Mouse (Mus musculus): ENCODE data around the gene Grk3. TPM values are rescaled to one million over a fixed set of nuclear protein-coding genes. Genes with fewer than 3 reads are reported as not detected.

Grk3 gene
- polyA plus RNA-seq, 1 experiment from 2014 or later, result 17.9 TPM

DNA sequence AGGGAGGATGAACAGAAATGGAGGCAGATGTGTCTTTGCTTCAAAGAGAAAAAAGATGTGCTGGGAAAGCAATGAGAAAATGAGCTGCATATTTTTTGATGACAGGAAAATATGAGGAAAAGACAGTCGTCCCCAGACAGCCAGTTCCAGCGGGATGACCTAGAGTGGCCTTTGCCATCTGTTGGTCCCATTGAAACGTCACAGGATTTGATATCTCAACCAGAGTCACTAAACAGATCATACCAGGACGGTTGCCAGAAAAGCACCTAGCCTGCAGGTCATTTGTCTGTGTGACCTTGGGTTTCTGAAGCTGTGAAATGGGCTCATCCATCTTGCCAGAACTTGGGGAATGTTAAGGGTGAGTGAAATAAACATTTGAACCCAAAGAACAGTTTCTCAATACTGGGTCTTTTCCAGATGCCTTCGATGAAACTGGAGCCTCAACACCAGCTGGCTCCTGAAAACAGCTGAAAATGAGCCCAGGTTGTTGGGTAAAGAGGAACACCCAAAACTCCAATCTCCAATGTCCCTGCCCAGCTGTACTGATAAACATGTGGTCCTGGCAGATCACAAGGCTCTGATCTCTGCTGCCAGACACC, 122.0 kb downstream of the Grk3 start:
- H3K9ac ChIP-seq, result no peak overlapping the region
- H3K9me3 ChIP-seq, result no peaks in the 10 kb centered on the region
- no peak overlapping the region for H3K4me3 ChIP-seq
- no peaks in the 10 kb centered on the region for H3K27me3 ChIP-seq
- no peaks in the 10 kb centered on the region for H3K4me1 ChIP-seq
- no peaks in the 10 kb centered on the region for H3K36me3 ChIP-seq
- H3K27ac ChIP-seq, result no peak overlapping the region
- ATAC-seq (ENCODE audit: insufficient number of reproducible peaks, insufficient read depth, low FRiP score, low TSS enrichment, low read depth), result no peak
- 64% methylated on average over 5 of the region's 5 CpGs for whole genome bisulfite sequencing
- no peak overlapping the region for H3K4me2 ChIP-seq

GRCm38 (mm10) chr5:112892411-112892810, 123.2 kb downstream of the Grk3 start:
- no peak for ATAC-seq (ENCODE audit: insufficient number of reproducible peaks, insufficient read depth, low FRiP score, low TSS enrichment, low read depth)
- Histone ChIP-seq H3K27me3 (no peaks in the 10 kb centered on the region), H3K9me3 (no peaks in the 10 kb centered on the region), H3K36me3 (no peaks in the 10 kb centered on the region), H3K4me2 (no peak overlapping the region), H3K27ac (no peak overlapping the region), H3K4me3 (no peak overlapping the region), H3K4me1 (no peaks in the 10 kb centered on the region), H3K9ac (no peak overlapping the region)

DNA sequence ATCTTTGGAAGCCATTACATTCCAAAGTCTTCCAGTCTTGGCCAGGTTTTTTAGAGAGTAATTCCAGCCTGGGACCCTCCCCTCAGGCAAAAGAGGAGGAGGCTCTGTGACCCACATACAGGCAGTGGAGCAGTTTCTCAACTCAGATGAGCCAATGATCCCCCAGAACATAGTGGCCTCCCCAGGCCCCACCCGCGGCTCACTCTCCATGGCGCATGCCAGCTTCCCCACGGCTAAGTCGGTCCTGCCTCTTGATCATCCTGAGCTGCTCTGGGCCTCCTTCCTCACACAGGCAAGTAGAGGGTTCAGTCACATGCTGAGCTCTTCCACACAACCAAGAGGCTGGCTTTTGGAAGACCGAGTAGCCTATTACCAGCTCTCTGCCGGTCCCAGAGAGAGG, 126.9 kb downstream of the Grk3 start:
- H3K4me2 ChIP-seq, result no peak overlapping the region
- ATAC-seq (ENCODE audit: insufficient number of reproducible peaks, insufficient read depth, low FRiP score, low TSS enrichment, low read depth), result no peak
- no peak overlapping the region for H3K27ac ChIP-seq
- H3K36me3 ChIP-seq, result no peaks in the 10 kb centered on the region
- no peak overlapping the region for H3K4me3 ChIP-seq
- H3K27me3 ChIP-seq, result no peaks in the 10 kb centered on the region
- no peaks in the 10 kb centered on the region for H3K4me1 ChIP-seq
- no peak overlapping the region for H3K9ac ChIP-seq
- WGBS, result 58% methylated on average over 7 of the region's 7 CpGs
- H3K9me3 ChIP-seq, result no peaks in the 10 kb centered on the region

GRCm38 (mm10) chr5:112886687-112887491, 128.7 kb downstream of the Grk3 start:
- WGBS, result 54% methylated on average over 17 of the region's 17 CpGs
- Histone ChIP-seq H3K4me2 (no peak overlapping the region), H3K4me1 (no peaks in the 10 kb centered on the region), H3K9me3 (no peaks in the 10 kb centered on the region), H3K9ac (no peak overlapping the region), H3K36me3 (no peaks in the 10 kb centered on the region), H3K27me3 (no peaks in the 10 kb centered on the region), H3K27ac (0 out of 2 replicates have a peak overlapping the region, but pooled peaks have one; percentile 1), H3K4me3 (no peak overlapping the region)
- ATAC-seq (ENCODE audit: insufficient number of reproducible peaks, insufficient read depth, low FRiP score, low TSS enrichment, low read depth), result no peak

- no peaks in the 10 kb centered on the region for H3K9me3 ChIP-seq
- H3K27me3 ChIP-seq, result peaks cover 18% of the 10 kb centered on the region
- H3K4me1 ChIP-seq, result peaks cover 24% of the 10 kb centered on the region
- no peak overlapping the region for H3K4me3 ChIP-seq
- no peaks in the 10 kb centered on the region for H3K36me3 ChIP-seq
- WGBS, result 44% methylated on average over 14 of the region's 14 CpGs
- H3K9ac ChIP-seq, result no peak overlapping the region
- H3K4me2 ChIP-seq, result no peak overlapping the region
- peak overlapping the region; percentile 51 for H3K27ac ChIP-seq
- ATAC-seq (ENCODE audit: insufficient number of reproducible peaks, insufficient read depth, low FRiP score, low TSS enrichment, low read depth), result 0 out of 2 replicates have a peak, but pooled peaks have one; percentile 57
These were observed 138.0 kb downstream of the Grk3 start for GRCm38 (mm10) chr5:112877391-112878115.

- no peaks in the 10 kb centered on the region for H3K9me3 ChIP-seq
- H3K4me1 ChIP-seq, result peaks cover 24% of the 10 kb centered on the region
- H3K27me3 ChIP-seq, result peaks cover 21% of the 10 kb centered on the region
- no peak overlapping the region for H3K4me3 ChIP-seq
- no peak overlapping the region for H3K9ac ChIP-seq
- no peak overlapping the region for H3K4me2 ChIP-seq
- ATAC-seq (ENCODE audit: insufficient number of reproducible peaks, insufficient read depth, low FRiP score, low TSS enrichment, low read depth), result no peak
- H3K27ac ChIP-seq, result peak overlapping the region; percentile 51
- WGBS, result 30% methylated on average over 4 of the region's 4 CpGs
- H3K36me3 ChIP-seq, result no peaks in the 10 kb centered on the region
These were observed 138.7 kb downstream of the Grk3 start for GRCm38 (mm10) chr5:112876846-112877390.

DNA sequence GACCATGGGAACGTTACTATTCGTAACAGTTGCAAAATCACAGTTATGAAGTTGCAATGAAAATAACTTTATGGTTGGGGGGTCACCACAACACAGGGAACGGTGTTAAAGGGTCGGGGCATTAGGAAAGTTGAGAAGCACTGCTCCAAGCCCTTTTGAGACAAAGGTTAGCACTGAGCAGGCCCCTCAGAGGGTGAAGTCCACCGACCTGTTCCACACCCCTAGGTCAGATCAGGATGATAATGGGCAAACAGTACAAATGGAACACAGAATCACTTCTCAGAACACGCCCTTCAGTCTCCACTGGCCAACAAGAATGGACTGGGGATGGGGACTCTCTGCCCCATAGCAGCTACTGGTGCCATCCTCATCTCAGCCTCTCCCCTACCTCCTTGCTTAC, 142.6 kb downstream of the Grk3 start:
- 67% methylated on average over 6 of the region's 6 CpGs for WGBS
- Histone ChIP-seq H3K4me2 (no peak overlapping the region), H3K4me1 (peaks cover 14% of the 10 kb centered on the region), H3K9me3 (no peaks in the 10 kb centered on the region), H3K27ac (no peak overlapping the region), H3K9ac (no peak overlapping the region), H3K36me3 (no peaks in the 10 kb centered on the region), H3K27me3 (peaks cover 35% of the 10 kb centered on the region), H3K4me3 (no peak overlapping the region)
- no peak for ATAC-seq (ENCODE audit: insufficient number of reproducible peaks, insufficient read depth, low FRiP score, low TSS enrichment, low read depth)

- peaks cover 50% of the 10 kb centered on the region for H3K27me3 ChIP-seq
- no peaks in the 10 kb centered on the region for H3K4me1 ChIP-seq
- no peak overlapping the region for H3K4me2 ChIP-seq
- H3K9me3 ChIP-seq, result no peaks in the 10 kb centered on the region
- H3K9ac ChIP-seq, result no peak overlapping the region
- no peak for ATAC-seq (ENCODE audit: insufficient number of reproducible peaks, insufficient read depth, low FRiP score, low TSS enrichment, low read depth)
- no peaks in the 10 kb centered on the region for H3K36me3 ChIP-seq
- H3K4me3 ChIP-seq, result no peak overlapping the region
- 20% methylated on average over 9 of the region's 9 CpGs for WGBS
- no peak overlapping the region for H3K27ac ChIP-seq
These were observed 144.9 kb downstream of the Grk3 start for GRCm38 (mm10) chr5:112870729-112871128.

GRCm38 (mm10) chr5:112868620-112869019, 147.0 kb downstream of the Grk3 start:
- WGBS, result 82% methylated on average over 5 of the region's 5 CpGs
- H3K27ac ChIP-seq, result no peak overlapping the region
- no peak overlapping the region for H3K4me3 ChIP-seq
- no peaks in the 10 kb centered on the region for H3K9me3 ChIP-seq
- H3K4me2 ChIP-seq, result no peak overlapping the region
- peaks cover 49% of the 10 kb centered on the region for H3K27me3 ChIP-seq
- no peaks in the 10 kb centered on the region for H3K4me1 ChIP-seq
- H3K9ac ChIP-seq, result no peak overlapping the region
- no peaks in the 10 kb centered on the region for H3K36me3 ChIP-seq
- no peak for ATAC-seq (ENCODE audit: insufficient number of reproducible peaks, insufficient read depth, low FRiP score, low TSS enrichment, low read depth)

DNA sequence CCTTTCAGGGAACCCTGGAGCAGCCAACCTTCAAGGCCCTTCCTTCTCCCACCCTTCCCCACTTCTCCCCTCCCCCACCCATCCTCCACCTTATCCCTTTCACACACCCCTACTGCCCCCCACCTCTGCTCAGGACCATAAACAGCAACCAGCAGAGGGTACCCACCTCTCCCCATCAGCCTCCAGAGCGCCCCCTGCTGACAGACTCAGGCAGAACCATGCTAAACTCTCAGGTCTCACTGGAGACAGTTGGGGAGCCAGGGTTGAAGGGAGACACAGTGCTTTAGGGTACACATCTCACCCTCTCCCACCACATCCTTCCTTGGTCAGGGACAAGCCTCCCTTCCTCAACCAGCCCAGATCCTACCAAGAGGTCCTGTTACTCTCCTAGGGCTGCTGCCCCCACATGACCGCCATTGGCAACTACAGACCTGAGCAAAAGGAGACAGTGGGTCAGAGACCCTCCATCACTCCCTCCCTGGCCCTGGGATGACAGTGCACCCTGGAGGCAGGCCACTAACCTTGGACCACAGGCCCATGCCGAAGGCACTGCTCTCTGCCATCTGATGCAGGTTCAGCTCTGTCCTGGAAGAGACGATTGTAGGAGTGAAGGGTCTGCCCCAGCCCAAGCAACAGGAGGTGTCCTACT, 150.7 kb downstream of the Grk3 start:
- Histone ChIP-seq H3K27me3 (peaks cover 33% of the 10 kb centered on the region), H3K9me3 (no peaks in the 10 kb centered on the region), H3K9ac (no peak overlapping the region), H3K27ac (no peak overlapping the region), H3K4me3 (no peak overlapping the region), H3K4me2 (no peak overlapping the region), H3K4me1 (no peaks in the 10 kb centered on the region), H3K36me3 (no peaks in the 10 kb centered on the region)
- 51% methylated on average over 4 of the region's 4 CpGs for WGBS
- ATAC-seq (ENCODE audit: insufficient number of reproducible peaks, insufficient read depth, low FRiP score, low TSS enrichment, low read depth), result no peak

Measured in embryonic facial prominence, embryonic 13.5 days (tissue).